In the genomic region with DNA sequence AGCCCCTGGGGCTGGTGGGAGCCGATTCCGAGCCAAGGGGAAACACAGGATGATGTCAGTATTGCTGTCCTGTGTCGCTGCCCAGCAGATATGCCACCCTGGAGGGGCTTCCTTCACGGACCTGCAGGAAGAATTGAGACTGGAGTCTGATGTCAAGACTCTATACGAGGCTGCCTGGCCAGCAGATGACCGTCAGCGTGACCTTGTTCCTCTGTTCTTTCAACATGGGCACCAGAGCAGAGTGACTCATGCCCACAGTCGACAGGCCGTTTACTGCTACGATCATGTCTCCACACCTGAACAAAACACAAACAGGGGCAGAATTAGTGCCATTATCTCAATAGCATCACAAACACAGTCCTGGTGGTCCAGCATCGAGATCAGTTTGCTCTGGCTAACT, we compare ENCODE assay signal across 28 mouse cellular contexts. TPM values are rescaled to one million over a fixed set of nuclear protein-coding genes. Genes with fewer than 3 reads are reported as not detected.
DNase-seq lines count a peak whose midpoint lies in the region; ATAC-seq and TF ChIP-seq lines count a peak whose summit lies in the region.
"Had no signal": no experiment of that assay in that cellular context is flagged by ENCODE, and none has a peak within 500 bp of the region (broad histone marks: within the 10 kb centered on the region; RNA-seq: fewer than 3 reads in every experiment).

No protein-coding gene starts in this region.

- 60% methylated on average over 11 of the region's 11 CpGs for WGBS in liver, adult 2 months
- 87% methylated on average over 11 of the region's 11 CpGs for WGBS in liver, postnatal 0 days (ENCODE audit: insufficient replicate concordance)
- WGBS in kidney, embryonic 14.5 days, result 82% methylated on average over 11 of the region's 11 CpGs
- 71% methylated on average over 11 of the region's 11 CpGs for WGBS in kidney, adult 2 months

- no peak overlapping the region for H3K4me3 ChIP-seq in liver, adult 2 months (ENCODE audit: insufficient read depth, low read depth, low read length)
- H3K4me3 ChIP-seq in liver, postnatal 0 days (ENCODE audit: low read depth, low read length), result no peak overlapping the region
- no peak overlapping the region for H3K4me3 ChIP-seq in kidney, embryonic 14.5 days (ENCODE audit: low read length)
- no peak overlapping the region for H3K4me3 ChIP-seq in kidney, adult 2 months (ENCODE audit: insufficient read depth, low read depth, low read length)
- H3K4me3 ChIP-seq: embryonic facial prominence, embryonic 13.5 days; embryonic facial prominence, embryonic 15.5 days; erythroblast, embryonic 14.5 days; forebrain, embryonic 10.5 days; forebrain, embryonic 12.5 days had no signal

- no peak overlapping the region for H3K9ac ChIP-seq in liver, adult 2 months (ENCODE audit: low read depth, low read length)
- H3K9ac ChIP-seq in liver, postnatal 0 days (replicated peaks), result no peak overlapping the region
- no peak overlapping the region for H3K9ac ChIP-seq in kidney, embryonic 14.5 days (ENCODE audit: low read depth, low read length)
- H3K9ac ChIP-seq: embryonic facial prominence, embryonic 13.5 days; embryonic facial prominence, embryonic 15.5 days; forebrain, embryonic 12.5 days had no signal

- H3K79me2 ChIP-seq in liver, adult 2 months (ENCODE audit: control insufficient read depth, insufficient read depth, low read length), result no peaks in the 10 kb centered on the region

- no peak for TF ChIP-seq EP300 in liver, postnatal 0 days (IDR thresholded peaks at IDR 0.05; ENCODE audit: low read depth)

- H3K36me3 ChIP-seq in liver, adult 2 months (ENCODE audit: control insufficient read depth, insufficient read depth, low read length), result peaks cover 12% of the 10 kb centered on the region
- H3K36me3 ChIP-seq in liver, postnatal 0 days (replicated peaks; ENCODE audit: insufficient read depth, low read length), result peaks cover 21% of the 10 kb centered on the region
- peaks cover 30% of the 10 kb centered on the region for H3K36me3 ChIP-seq in kidney, embryonic 14.5 days (ENCODE audit: control insufficient read depth, insufficient read depth, low read length)
- peaks cover 2% of the 10 kb centered on the region; the same call in 1 of the 2 replicates for H3K36me3 ChIP-seq in kidney, adult 2 months (ENCODE audit: control insufficient read depth, insufficient read depth, low read length)
- H3K36me3 ChIP-seq: forebrain, embryonic 12.5 days had no signal

- DNase-seq in liver, adult 2 months (ENCODE audit: extremely low read depth, low read depth, low spot score), result peak; percentile 50
- DNase-seq in liver, postnatal 0 days, result no peak
- peak; percentile 42 for DNase-seq in adrenal gland, adult 8-10 months
- peak; percentile 69 for DNase-seq in adrenal gland, postnatal 14 days
- DNase-seq in adrenal gland, postnatal 36 days, result peak; percentile 68
- DNase-seq in gastrocnemius, postnatal 10 days, result no peak
- no peak for DNase-seq in kidney, adult 2 months
- DNase-seq: B cell, adult 2 months; cerebellum, adult 11 months; cerebellum, adult 18-20 months; cerebellum, adult 8-10 months; cerebellum, adult 9-11 months; cerebellum, postnatal 14 days; cerebellum, postnatal 36 days; embryo, embryonic 11 days had no signal

- peaks cover 8% of the 10 kb centered on the region for H3K4me1 ChIP-seq in liver, adult 2 months (ENCODE audit: control insufficient read depth, insufficient read depth, low read length)
- no peaks in the 10 kb centered on the region for H3K4me1 ChIP-seq in liver, postnatal 0 days (ENCODE audit: insufficient read depth)
- no peaks in the 10 kb centered on the region for H3K4me1 ChIP-seq in kidney, embryonic 14.5 days (ENCODE audit: control insufficient read depth, insufficient read depth, low read length)
- H3K4me1 ChIP-seq in kidney, adult 2 months (ENCODE audit: control insufficient read depth, insufficient read depth, low read length), result peaks cover 10% of the 10 kb centered on the region; the same call in 1 of the 2 replicates
- H3K4me1 ChIP-seq: embryonic facial prominence, embryonic 15.5 days had no signal

- TF ChIP-seq CTCF in liver, adult 2 months (IDR thresholded peaks at IDR 0.05; ENCODE audit: low read depth, low read length), result no peak
- no peak for TF ChIP-seq CTCF in liver, postnatal 0 days (IDR thresholded peaks at IDR 0.05; ENCODE audit: low read depth)
- no peak for TF ChIP-seq CTCF in kidney, adult 2 months (conservative IDR thresholded peaks at IDR 0.05; ENCODE audit: insufficient read depth, insufficient read length, low read depth, low read length)

- H3K9me3 ChIP-seq in liver, postnatal 0 days (ENCODE audit: low read length), result no peaks in the 10 kb centered on the region
- H3K9me3 ChIP-seq in kidney, embryonic 14.5 days (ENCODE audit: control insufficient read depth, low read length), result no peaks in the 10 kb centered on the region
- H3K9me3 ChIP-seq: embryonic facial prominence, embryonic 13.5 days; embryonic facial prominence, embryonic 15.5 days; forebrain, embryonic 10.5 days; forebrain, embryonic 12.5 days; G1E had no signal

- H3K27ac ChIP-seq in liver, adult 2 months (replicated peaks; ENCODE audit: insufficient read depth, low read depth, low read length), result peak overlapping the region; percentile 51; the same call in 1 of the 2 replicates
- H3K27ac ChIP-seq in liver, postnatal 0 days (ENCODE audit: low read depth), result no peak overlapping the region
- no peak overlapping the region for H3K27ac ChIP-seq in kidney, embryonic 14.5 days (ENCODE audit: low read depth, low read length)
- no peak overlapping the region for H3K27ac ChIP-seq in kidney, adult 2 months (ENCODE audit: insufficient read depth, low read depth, low read length)
- H3K27ac ChIP-seq: embryonic facial prominence, embryonic 13.5 days; embryonic facial prominence, embryonic 15.5 days; forebrain, embryonic 10.5 days; forebrain, embryonic 12.5 days had no signal

- no peak for TF ChIP-seq POLR2A in liver, adult 2 months (IDR thresholded peaks at IDR 0.05; ENCODE audit: extremely low read depth, insufficient read depth, low read length)
- TF ChIP-seq POLR2A in kidney, adult 2 months (IDR thresholded peaks at IDR 0.05; ENCODE audit: low read depth, low read length), result no peak

- ATAC-seq in liver, postnatal 0 days, result no peak
- ATAC-seq in kidney, embryonic 14.5 days (ENCODE audit: low FRiP score, low TSS enrichment), result no peak
- ATAC-seq: activated CD4-positive, CD25-positive, alpha-beta regulatory T cell, adult 4 months; CD4-positive, CD25-positive, alpha-beta regulatory T cell, adult 4 months; forebrain, embryonic 14.5 days; forebrain, embryonic 16.5 days; Patski had no signal

- H3K4me2 ChIP-seq in liver, postnatal 0 days (ENCODE audit: low read depth, low read length), result no peak overlapping the region
- H3K4me2 ChIP-seq in kidney, embryonic 14.5 days (replicated peaks; ENCODE audit: low read depth, low read length), result no peak overlapping the region
- H3K4me2 ChIP-seq: embryonic facial prominence, embryonic 13.5 days; embryonic facial prominence, embryonic 15.5 days; forebrain, embryonic 12.5 days had no signal

- no peaks in the 10 kb centered on the region for H3K27me3 ChIP-seq in liver, adult 2 months (ENCODE audit: control insufficient read depth, insufficient read depth, low read length)
- H3K27me3 ChIP-seq in liver, postnatal 0 days (ENCODE audit: insufficient read depth, low read length), result no peaks in the 10 kb centered on the region
- no peaks in the 10 kb centered on the region for H3K27me3 ChIP-seq in kidney, embryonic 14.5 days (ENCODE audit: control insufficient read depth, insufficient read depth, low read length)
- no peaks in the 10 kb centered on the region for H3K27me3 ChIP-seq in kidney, adult 2 months (replicated peaks; ENCODE audit: control insufficient read depth, insufficient read depth, low read length)
- H3K27me3 ChIP-seq: CH12.LX; embryonic facial prominence, embryonic 13.5 days; embryonic facial prominence, embryonic 15.5 days; forebrain, embryonic 12.5 days; Patski had no signal

RNA-seq across cellular contexts. Expression of gene Mtif3, which starts 55.2 kb away (rescaled TPM):
- 20.3 and 24.1 TPM in 2 replicates for total RNA-seq in liver, adult 2 months (2014; rRNA removed)
- polyA plus RNA-seq in liver, adult 2 months (2012; rRNA removed), result 17.4 and 17.5 TPM in 2 replicates
- polyA plus RNA-seq in liver, postnatal 0 days (2015; fragmentation: Nextera tagmentation; extraction: Ambion mirVana), result 12.5 and 12.7 TPM in 2 replicates
- total RNA-seq in adrenal gland, adult 8-10 months (2022), result 10 to 100 TPM; 30.6 to 38.0 (median 34.2) TPM
- total RNA-seq in adrenal gland, postnatal 14 days (2021), result 28.5 and 31.7 TPM in 2 replicates
- total RNA-seq in adrenal gland, postnatal 36 days (2021), result 10 to 100 TPM; 24.0 to 31.5 TPM
- total RNA-seq in gastrocnemius, postnatal 10 days (2021), result 10 to 100 TPM; 21.8 to 27.5 TPM
- 21.1 and 24.3 TPM in 2 replicates for polyA plus RNA-seq in kidney, embryonic 14.5 days (2014; fragmentation: Nextera tagmentation; extraction: Ambion mirVana)
- polyA plus RNA-seq in kidney, adult 2 months (2012; rRNA removed), result 23.2 and 27.7 TPM in 2 replicates

RNA-seq across cellular contexts. Expression of gene Lnx2, which starts 57.6 kb away (rescaled TPM):
- total RNA-seq in liver, adult 2 months (2014; rRNA removed), result 11.0 and 14.4 TPM in 2 replicates
- polyA plus RNA-seq in liver, adult 2 months (2012; rRNA removed), result 19.7 and 24.1 TPM in 2 replicates
- 5.4 and 6.9 TPM in 2 replicates for polyA plus RNA-seq in liver, postnatal 0 days (2015; fragmentation: Nextera tagmentation; extraction: Ambion mirVana)
- total RNA-seq in adrenal gland, adult 8-10 months (2022), result 10 to 100 TPM; 10.1 to 14.4 (median 12.9) TPM
- total RNA-seq in adrenal gland, postnatal 14 days (2021), result 18.5 and 18.8 TPM in 2 replicates
- 10 to 100 TPM; 11.8 to 17.3 TPM for total RNA-seq in adrenal gland, postnatal 36 days (2021)
- total RNA-seq in gastrocnemius, postnatal 10 days (2021), result 1 to 10 TPM; 6.7 to 7.4 TPM
- polyA plus RNA-seq in kidney, embryonic 14.5 days (2014; fragmentation: Nextera tagmentation; extraction: Ambion mirVana), result 10.8 and 14.4 TPM in 2 replicates
- 24.1 TPM in 2 replicates for polyA plus RNA-seq in kidney, adult 2 months (2012; rRNA removed)

RNA-seq across cellular contexts. Expression of gene Polr1d, which starts 58.1 kb away (rescaled TPM):
- total RNA-seq in liver, adult 2 months (2014; rRNA removed), result 48.5 and 52.1 TPM in 2 replicates
- 18.2 and 21.7 TPM in 2 replicates for polyA plus RNA-seq in liver, adult 2 months (2012; rRNA removed)
- polyA plus RNA-seq in liver, postnatal 0 days (2015; fragmentation: Nextera tagmentation; extraction: Ambion mirVana), result 72.2 and 72.9 TPM in 2 replicates
- 100 to 1,000 TPM in 2 of 4 experiments, 10 to 100 TPM in 2; 96.7 to 117 (median 108) TPM for total RNA-seq in adrenal gland, adult 8-10 months (2022)
- 137 and 144 TPM in 2 replicates for total RNA-seq in adrenal gland, postnatal 14 days (2021)
- total RNA-seq in adrenal gland, postnatal 36 days (2021), result 100 to 1,000 TPM; 127 to 139 TPM
- total RNA-seq in gastrocnemius, postnatal 10 days (2021), result 100 to 1,000 TPM; 103 to 116 TPM
- polyA plus RNA-seq in kidney, embryonic 14.5 days (2014; fragmentation: Nextera tagmentation; extraction: Ambion mirVana), result 146 and 173 TPM in 2 replicates
- 44.8 and 55.9 TPM in 2 replicates for polyA plus RNA-seq in kidney, adult 2 months (2012; rRNA removed)

Comparison
In these comparisons a context has a peak if more than half of its experiments do, and no peak if none do; other contexts are left out.
1. DNase-seq: peak in liver, adult 2 months (single experiment), adrenal gland, adult 8-10 months (single experiment), adrenal gland, postnatal 14 days (single experiment) and adrenal gland, postnatal 36 days (2 of 2); none in liver, postnatal 0 days (single experiment), gastrocnemius, postnatal 10 days (single experiment) and kidney, adult 2 months (single experiment).